Mouse (Mus musculus) induced T-regulatory cell, adult 2 months (primary cell): Measurements from ENCODE around the gene Fam129b.
A peak's percentile ranks its signal among the peaks of the same experiment; 100 is the strongest.
"Not testable (repeated sequence)": the region's sequence is repeated elsewhere in the genome, so short reads cannot be mapped to it uniquely, and the experiment has no call there.

Experiments
- DNase-seq: peaks from one replicate; pipeline ENCODE4 v3.0.0-alpha.2; 2012; ENCODE audit warnings: low read depth

Fam129b gene

GRCm38 (mm10) chr2:32875675-32876489 lies at the start of gene Fam129b:
Gene Fam129b (plus strand): TSS chr2:32876114.
- DNase-seq: peak; percentile 85

DNA sequence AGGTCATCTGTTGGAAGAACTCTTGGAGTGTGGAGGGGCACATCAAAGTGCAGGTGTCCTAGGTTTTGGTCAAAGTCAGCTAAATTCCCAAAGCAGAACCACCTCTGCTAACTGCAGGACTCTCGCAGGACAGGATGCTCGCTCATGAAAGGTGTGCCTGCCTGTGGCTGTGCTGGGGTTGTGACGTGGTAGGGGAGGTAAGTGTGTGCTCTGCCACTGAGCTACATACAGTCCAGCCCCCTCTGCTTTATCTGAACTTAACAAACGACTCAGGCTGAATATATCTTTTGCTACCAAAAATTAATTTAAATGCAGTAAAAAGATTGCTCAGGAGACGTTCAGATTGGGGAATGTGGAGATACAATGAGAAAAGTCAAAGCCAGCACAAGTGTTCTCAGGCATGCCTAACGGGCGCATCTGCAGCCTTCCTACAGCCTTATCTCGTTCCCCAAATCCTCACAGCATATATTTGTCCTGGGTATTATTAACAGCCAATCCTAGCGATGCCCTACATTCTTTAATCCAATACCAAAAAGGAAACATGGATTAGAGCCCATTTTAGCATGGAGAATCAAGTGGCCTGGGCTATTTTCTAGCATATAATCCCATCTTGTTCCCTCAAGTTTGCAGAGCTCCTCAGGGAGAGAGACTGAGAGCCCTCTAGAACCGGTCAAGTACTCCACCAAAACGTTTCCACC lies 46.8 kb upstream of the Fam129b start:
- no peak for DNase-seq

DNA sequence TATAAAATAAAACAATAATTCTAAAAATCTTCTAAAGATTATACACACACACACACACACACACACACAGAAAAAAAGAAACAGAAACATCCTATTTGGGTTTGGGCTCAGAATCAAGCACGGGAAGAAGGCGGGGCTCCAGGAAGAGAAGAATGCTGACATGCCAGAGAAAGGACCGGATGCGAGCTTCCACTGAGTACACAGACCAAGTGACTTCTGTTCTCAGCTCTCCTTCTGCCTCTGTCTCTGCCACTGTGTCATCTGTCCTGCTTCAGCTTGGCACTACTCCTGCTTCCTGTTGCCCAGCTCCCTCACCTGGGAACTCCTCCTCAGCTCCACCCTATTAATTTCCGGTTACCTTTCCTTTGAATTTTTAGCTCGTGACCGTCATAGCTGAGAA lies 41.4 kb upstream of the Fam129b start:
- peak; percentile 75 for DNase-seq

GRCm38 (mm10) chr2:32835588-32835987 lies 40.3 kb upstream of the Fam129b start:
- DNase-seq: no peak

- DNase-seq: no peak
Observed at GRCm38 (mm10) chr2:32838147-32838884, 37.6 kb upstream of the Fam129b start.

GRCm38 (mm10) chr2:32839261-32839660 lies 36.7 kb upstream of the Fam129b start:
- no peak for DNase-seq

GRCm38 (mm10) chr2:32841099-32841498 lies 34.8 kb upstream of the Fam129b start:
- DNase-seq: no peak

DNA sequence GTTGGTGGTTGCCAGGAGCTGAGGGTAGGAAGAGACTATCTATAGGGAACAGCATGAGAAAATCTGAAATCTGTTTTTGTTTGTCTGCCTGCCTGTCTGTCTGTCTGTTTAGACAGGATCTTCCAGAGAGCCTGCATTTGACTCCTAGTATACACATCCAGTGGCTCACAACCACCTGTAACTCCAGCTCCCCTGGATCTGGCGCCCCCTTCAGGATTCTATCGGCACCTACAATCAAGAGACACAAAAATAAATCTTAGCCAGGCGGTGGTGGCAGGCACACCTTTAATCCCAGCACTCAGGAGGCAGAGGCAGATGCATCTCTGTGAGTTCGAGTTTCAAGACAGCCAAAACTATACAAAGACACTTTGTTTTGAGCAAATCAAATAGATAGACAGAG lies 33.4 kb upstream of the Fam129b start:
- DNase-seq: peak; percentile 72

- no peak for DNase-seq
Observed at GRCm38 (mm10) chr2:32845572-32846100, 30.3 kb upstream of the Fam129b start.

GRCm38 (mm10) chr2:32846101-32846804 lies 29.7 kb upstream of the Fam129b start:
- peak; percentile 63 for DNase-seq

DNA sequence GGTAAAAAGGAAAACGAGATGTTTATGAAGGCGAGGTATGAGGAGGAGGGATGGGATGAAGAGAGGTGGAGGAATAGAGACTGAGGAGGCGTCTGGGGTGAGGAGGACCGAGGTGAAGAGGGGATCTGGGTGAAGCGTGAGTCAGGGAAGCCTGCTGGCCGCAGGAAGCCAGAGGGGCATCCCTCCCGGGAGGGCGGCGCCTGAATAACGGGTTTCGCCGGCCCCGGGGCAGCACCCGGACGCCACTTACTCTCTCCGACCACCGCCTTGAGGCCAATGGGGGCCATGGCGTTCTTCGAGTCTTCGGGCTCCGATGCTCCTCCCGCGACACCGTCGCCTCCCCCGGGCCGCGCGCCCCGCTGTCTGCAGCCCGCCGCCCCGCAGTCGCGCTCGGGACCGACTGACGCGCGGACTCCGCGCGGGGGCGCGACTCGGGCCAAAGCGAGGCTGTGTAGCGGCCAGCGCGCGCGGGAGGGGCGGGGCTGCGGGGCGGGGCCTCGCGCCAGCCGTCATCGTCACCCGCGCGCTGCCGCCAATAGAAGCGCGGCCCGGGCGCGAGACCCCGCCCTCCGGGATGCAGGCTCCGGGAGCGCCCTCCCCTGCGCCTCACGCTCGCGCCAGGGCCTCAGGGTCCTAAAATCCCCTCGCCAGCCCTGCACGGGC lies 29.0 kb upstream of the Fam129b start, which contains the start of gene Stxbp1:
TSS of gene Stxbp1 (minus strand) at position 441 of the 663 bp plus-strand sequence.
- peak; percentile 92 for DNase-seq

DNA sequence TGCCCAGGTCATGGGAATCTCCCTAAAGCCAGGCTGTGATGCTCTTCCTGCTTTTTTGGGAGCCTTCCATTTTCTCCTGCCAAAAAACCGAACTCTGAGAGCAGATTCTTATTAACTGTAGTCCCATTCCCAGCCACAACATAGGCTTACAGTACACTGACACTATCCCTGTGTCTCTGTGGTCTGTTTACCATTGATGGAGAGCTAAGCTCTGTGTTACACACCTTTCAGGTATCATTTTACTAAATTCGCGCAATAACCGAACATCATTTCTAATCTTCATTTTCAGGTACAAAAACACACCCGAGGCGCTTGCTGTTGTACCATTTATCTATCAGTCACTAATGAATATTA lies 28.5 kb upstream of the Fam129b start:
- no peak for DNase-seq

GRCm38 (mm10) chr2:32852156-32852555 lies 23.8 kb upstream of the Fam129b start:
- peak; percentile 62 for DNase-seq

GRCm38 (mm10) chr2:32853716-32854115 lies 22.2 kb upstream of the Fam129b start:
- DNase-seq: not testable (repeated sequence)

DNA sequence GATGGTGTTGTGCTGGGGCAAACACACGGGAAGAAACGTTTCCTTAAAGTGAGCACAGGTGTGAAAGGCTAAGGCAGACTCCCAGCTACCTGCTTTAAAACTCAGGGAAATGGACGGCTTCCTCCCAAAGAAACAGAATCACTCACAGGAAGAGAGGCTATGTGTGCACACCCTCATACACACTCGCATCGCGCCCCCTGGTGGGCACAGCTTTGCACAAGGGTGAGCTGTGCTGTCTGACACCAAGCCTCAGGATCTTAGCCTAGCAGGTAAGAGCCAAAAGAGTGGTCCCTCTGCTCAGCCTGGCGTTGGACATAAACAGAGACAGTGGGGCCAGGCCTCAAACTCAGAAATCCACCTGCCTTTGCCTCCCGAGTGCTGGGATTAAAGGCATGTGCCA lies 21.7 kb upstream of the Fam129b start:
- peak; percentile 93 for DNase-seq

GRCm38 (mm10) chr2:32855046-32855785 lies 20.7 kb upstream of the Fam129b start:
- DNase-seq: no peak

GRCm38 (mm10) chr2:32855790-32856465 lies 20.0 kb upstream of the Fam129b start:
- no peak for DNase-seq

DNA sequence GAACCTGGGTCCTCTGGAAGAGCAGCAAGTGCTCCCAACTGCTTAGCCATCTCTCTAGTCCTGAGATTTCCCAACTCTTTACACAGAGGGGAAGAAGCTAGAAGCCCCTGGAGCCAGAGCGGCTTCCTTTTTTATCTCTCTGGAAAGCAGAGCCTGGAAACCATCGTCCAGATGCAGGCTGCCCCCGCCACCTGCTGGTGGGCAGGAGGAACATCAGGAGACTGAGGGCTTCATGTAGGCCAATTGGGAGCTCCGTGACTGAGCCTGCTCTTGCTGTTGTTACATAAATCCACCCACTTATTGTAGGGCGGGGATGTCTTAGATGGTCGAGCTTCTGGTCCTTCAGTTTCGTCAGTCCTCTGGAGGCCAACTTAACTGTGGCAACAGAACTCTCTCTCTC lies 18.3 kb upstream of the Fam129b start:
- DNase-seq: peak; percentile 88

GRCm38 (mm10) chr2:32859010-32859621 lies 16.8 kb upstream of the Fam129b start:
- peak; percentile 83 for DNase-seq
